Mouse (Mus musculus): ENCODE results near the gene Uqcc3.

Uqcc3 gene

GRCm38 (mm10) chr19:8850402-8850901 is 30.3 kb downstream of the Uqcc3 start, which contains the start of gene Lrrn4cl:
Gene Lrrn4cl (plus strand): TSS chr19:8850768.
- no peak for DNase-seq (ENCODE audit: low read depth, low spot score)

GRCm38 (mm10) chr19:8848356-8848755 is 32.4 kb downstream of the Uqcc3 start:
- DNase-seq (ENCODE audit: low read depth, low spot score) = no peak

GRCm38 (mm10) chr19:8844371-8845129 is 36.2 kb downstream of the Uqcc3 start:
- DNase-seq (ENCODE audit: low read depth, low spot score) = peak; percentile 79

GRCm38 (mm10) chr19:8842961-8843360 is 37.8 kb downstream of the Uqcc3 start:
- DNase-seq (ENCODE audit: low read depth, low spot score) = no peak

GRCm38 (mm10) chr19:8841012-8841411 is 39.7 kb downstream of the Uqcc3 start:
- DNase-seq (ENCODE audit: low read depth, low spot score) = no peak

- DNase-seq (ENCODE audit: low read depth, low spot score) = peak; percentile 89
Measured at GRCm38 (mm10) chr19:8839908-8840791, 40.6 kb downstream of the Uqcc3 start.

GRCm38 (mm10) chr19:8839103-8839907 is 41.4 kb downstream of the Uqcc3 start, which contains the start of gene Gng3:
Gene Gng3 (minus strand): TSS chr19:8839194.
- peak; percentile 93 for DNase-seq (ENCODE audit: low read depth, low spot score)

GRCm38 (mm10) chr19:8838041-8838730 is 42.5 kb downstream of the Uqcc3 start:
- DNase-seq (ENCODE audit: low read depth, low spot score) = peak; percentile 71

- peak; percentile 92 for DNase-seq (ENCODE audit: low read depth, low spot score)
Measured at GRCm38 (mm10) chr19:8837251-8837791, 43.4 kb downstream of the Uqcc3 start, which contains the start of gene Bscl2. Gene Bscl2 (plus strand): TSS chr19:8837467.

- DNase-seq (ENCODE audit: low read depth, low spot score) = peak; percentile 19
Measured at GRCm38 (mm10) chr19:8836327-8836726, 44.4 kb downstream of the Uqcc3 start.

GRCm38 (mm10) chr19:8832971-8833370 is 47.8 kb downstream of the Uqcc3 start:
- DNase-seq (ENCODE audit: low read depth, low spot score) = no peak

GRCm38 (mm10) chr19:8831262-8831661 is 49.5 kb downstream of the Uqcc3 start:
- DNase-seq (ENCODE audit: low read depth, low spot score) = no peak

GRCm38 (mm10) chr19:8830664-8831063 is 50.1 kb downstream of the Uqcc3 start:
- no peak for DNase-seq (ENCODE audit: low read depth, low spot score)
